Mouse (Mus musculus) ES-E14 (cell line): ENCODE results near the gene Nedd4.

Source experiments
- CHD2 ChIP-seq: IDR thresholded peaks from 2 replicates; pipeline ENCODE4 v1.6.1; 2014; ENCODE audit warnings: mild to moderate bottlenecking, low read depth, low read length, inconsistent platforms
- MAFK ChIP-seq: IDR thresholded peaks from 2 replicates; pipeline ENCODE4 v1.6.1; 2014; ENCODE audit warnings: mild to moderate bottlenecking, low read depth, low read length, inconsistent platforms; ENCODE audit not compliant: insufficient read depth

- TF ChIP-seq CHD2 = no peak
- no peak for TF ChIP-seq MAFK
Observed at GRCm38 (mm10) chr9:72780694-72781093, 118.5 kb downstream of the Nedd4 start.
